Mouse (Mus musculus) stomach, embryonic 15.5 days (tissue): Measurements from ENCODE around the gene Tex14. TPM values are rescaled to one million over a fixed set of nuclear protein-coding genes. Genes with fewer than 3 reads are reported as not detected.

Source experiments
- ATAC-seq: fragments of 200-750 bp; cut with Nextera tagmentation; 2 replicates; pipeline ENCODE4 v1.8.0; 2017; ENCODE audit warnings: low read depth, moderate number of reproducible peaks, moderate TSS enrichment; ENCODE audit not compliant: insufficient read depth, low FRiP score
- H3K27ac ChIP-seq: fragments of 300-500 bp; sonication (generic); 2 replicates; pipeline ENCODE4 v1.5.1; 2015; ENCODE audit warnings: mild to moderate bottlenecking, inconsistent platforms
- H3K27me3 ChIP-seq: fragments of 300-500 bp; sonication (generic); replicated peaks from 2 replicates; pipeline ENCODE4 v1.6.1; 2015; ENCODE audit warnings: inconsistent platforms
- H3K36me3 ChIP-seq: fragments of 300-500 bp; sonication (generic); 2 replicates; pipeline ENCODE4 v1.6.1; 2015; ENCODE audit warnings: inconsistent platforms
- H3K4me1 ChIP-seq: fragments of 300-500 bp; sonication (generic); 2 replicates; pipeline ENCODE4 v1.6.1; 2015; ENCODE audit warnings: inconsistent platforms
- H3K4me2 ChIP-seq: fragments of 300-500 bp; sonication (generic); 2 replicates; pipeline ENCODE4 v1.6.1; 2015; ENCODE audit warnings: mild to moderate bottlenecking, inconsistent platforms
- H3K4me3 ChIP-seq: fragments of 300-500 bp; sonication (generic); replicated peaks from 2 replicates; pipeline ENCODE4 v1.5.1; 2015; ENCODE audit warnings: inconsistent platforms
- H3K9ac ChIP-seq: fragments of 300-500 bp; sonication (generic); 2 replicates; pipeline ENCODE4 v1.6.1; 2015; ENCODE audit warnings: inconsistent platforms
- H3K9me3 ChIP-seq: fragments of 300-500 bp; sonication (generic); 2 replicates; pipeline ENCODE4 v1.6.1; 2016; ENCODE audit warnings: inconsistent platforms
- WGBS: fragments of 180-500 bp; shearing (Covaris S2); methylation state at CpG from one replicate; pipeline ENCODE4 v1.1.7; 2015; 5-methylcytosine and 5-hydroxymethylcytosine counted together
- polyA plus RNA-seq: library from polyadenylated mRNA; unstranded; fragments of >200 nt; fragmentation: Nextera tagmentation; extraction: Ambion mirVana; gene quantifications from 2 replicates; pipeline ENCODE4 v1.2.1, GENCODE M21; 2015

Gene Tex14
- polyA plus RNA-seq, 1 experiment from 2014 or later: 0.59 TPM

DNA sequence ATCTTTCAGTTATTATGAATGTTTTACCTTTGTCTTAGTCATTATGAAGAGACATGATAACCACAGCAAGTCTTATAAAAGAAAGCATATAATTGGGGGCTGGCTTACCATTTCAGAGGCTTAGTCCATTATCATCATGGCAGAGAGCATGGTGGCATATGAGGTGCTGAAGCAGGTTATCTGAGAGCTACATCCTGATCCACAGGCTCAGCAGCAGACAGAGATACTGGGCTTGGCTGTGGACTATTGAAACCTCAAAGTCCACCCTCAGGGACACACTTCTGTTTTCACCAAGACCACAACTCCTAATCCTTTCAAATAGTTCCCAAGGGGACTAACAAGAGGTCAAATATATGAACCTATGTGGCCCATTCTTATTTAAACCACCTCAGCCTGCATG, 119.1 kb downstream of the Tex14 start:
- Histone ChIP-seq H3K4me1 (no peaks in the 10 kb centered on the region), H3K36me3 (no peaks in the 10 kb centered on the region), H3K27me3 (no peaks in the 10 kb centered on the region), H3K9me3 (no peaks in the 10 kb centered on the region), H3K9ac (no peak overlapping the region), H3K4me2 (no peak overlapping the region), H3K27ac (no peak overlapping the region), H3K4me3 (no peak overlapping the region)
- ATAC-seq: no peak

DNA sequence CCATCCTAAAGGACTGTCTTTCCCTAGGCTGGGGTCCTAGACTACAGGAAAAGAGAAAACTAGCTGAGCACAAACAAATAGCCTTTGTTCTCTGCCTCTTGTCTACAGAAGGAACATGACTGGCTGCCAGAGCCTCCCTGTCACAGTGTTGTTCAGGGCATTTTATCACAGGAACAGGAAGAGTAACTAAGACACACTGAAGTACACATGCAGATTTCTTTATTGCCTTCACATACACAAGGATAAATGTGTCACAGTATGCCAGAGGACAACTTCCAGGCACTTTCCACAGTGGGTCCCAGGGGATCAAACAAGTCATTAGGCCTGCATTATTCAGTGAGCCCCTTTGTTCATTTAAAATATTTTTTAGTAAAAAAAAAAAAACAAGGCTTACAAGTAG, 119.9 kb downstream of the Tex14 start:
- Histone ChIP-seq H3K4me2 (no peak overlapping the region), H3K4me3 (no peak overlapping the region), H3K4me1 (no peaks in the 10 kb centered on the region), H3K27me3 (no peaks in the 10 kb centered on the region), H3K27ac (no peak overlapping the region), H3K36me3 (no peaks in the 10 kb centered on the region), H3K9ac (no peak overlapping the region), H3K9me3 (no peaks in the 10 kb centered on the region)
- ATAC-seq: no peak

DNA sequence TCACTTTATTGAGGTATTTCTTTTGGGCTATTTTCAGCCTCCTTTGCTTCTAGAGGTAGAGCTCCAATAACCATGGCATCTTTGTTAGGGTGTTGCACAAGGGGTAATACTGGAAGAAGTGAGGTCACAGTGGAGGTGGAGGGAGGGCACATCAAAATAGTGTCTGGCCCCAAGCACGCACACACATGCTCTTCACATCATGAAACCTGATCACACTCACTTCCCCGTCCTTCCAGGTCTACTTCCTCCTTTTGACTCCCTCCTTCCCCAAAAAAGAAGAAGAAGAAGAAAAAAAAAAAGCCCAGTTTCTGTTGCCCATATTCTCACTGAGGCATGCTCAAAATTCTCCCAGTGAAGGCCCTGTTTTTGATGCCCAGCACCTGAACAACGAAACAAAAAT, 122.5 kb downstream of the Tex14 start:
- no peak for ATAC-seq
- no peaks in the 10 kb centered on the region for H3K4me1 ChIP-seq
- 70% methylated on average over 3 of the region's 3 CpGs for WGBS
- H3K9me3 ChIP-seq: no peaks in the 10 kb centered on the region
- H3K27ac ChIP-seq: no peak overlapping the region
- H3K36me3 ChIP-seq: no peaks in the 10 kb centered on the region
- no peaks in the 10 kb centered on the region for H3K27me3 ChIP-seq
- no peak overlapping the region for H3K4me2 ChIP-seq
- no peak overlapping the region for H3K9ac ChIP-seq
- H3K4me3 ChIP-seq: no peak overlapping the region

DNA sequence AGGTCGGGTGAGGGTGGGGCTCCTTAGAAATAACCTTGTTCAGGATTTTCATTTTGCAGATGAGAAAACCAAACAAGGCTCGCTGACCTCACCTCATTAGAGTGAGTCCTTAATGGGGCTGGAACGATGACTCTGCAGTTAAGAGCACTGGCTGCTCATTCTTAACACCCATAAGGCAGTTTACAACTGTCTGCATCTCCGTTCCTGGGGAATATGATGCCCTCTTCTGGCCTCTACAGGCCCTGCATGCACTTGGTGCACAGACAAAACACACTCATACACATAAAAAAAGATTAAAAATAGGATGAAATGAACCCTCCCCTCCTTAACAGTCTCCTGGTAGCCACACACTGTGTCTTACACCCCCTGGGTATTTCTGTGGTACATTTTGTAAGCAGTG, 123.1 kb downstream of the Tex14 start:
- no peak overlapping the region for H3K4me2 ChIP-seq
- H3K9ac ChIP-seq: no peak overlapping the region
- H3K27ac ChIP-seq: no peak overlapping the region
- no peaks in the 10 kb centered on the region for H3K36me3 ChIP-seq
- H3K9me3 ChIP-seq: no peaks in the 10 kb centered on the region
- H3K4me3 ChIP-seq: no peak overlapping the region
- WGBS: 57% methylated on average over 4 of the region's 4 CpGs
- no peaks in the 10 kb centered on the region for H3K4me1 ChIP-seq
- H3K27me3 ChIP-seq: no peaks in the 10 kb centered on the region
- ATAC-seq: no peak

DNA sequence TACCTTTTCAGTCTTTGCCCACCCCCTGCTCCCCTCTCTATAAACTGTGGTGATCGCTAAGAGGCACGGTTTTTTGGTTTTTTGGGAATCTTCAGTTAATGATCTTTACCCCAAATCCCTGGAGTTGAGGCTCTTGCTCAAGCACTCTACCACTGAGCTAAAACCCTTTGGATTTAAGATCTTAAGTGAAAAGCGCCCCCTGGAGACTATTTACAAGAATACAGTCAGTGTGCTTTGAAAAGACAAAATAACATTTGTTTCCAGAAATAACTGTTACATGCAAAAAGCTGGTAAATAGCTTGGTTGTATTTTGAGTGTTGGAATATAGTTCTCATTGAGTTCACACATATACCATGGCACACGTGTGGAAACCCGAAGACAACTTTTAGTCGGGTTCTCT, 126.8 kb downstream of the Tex14 start:
- ATAC-seq: no peak
- Histone ChIP-seq H3K4me1 (no peaks in the 10 kb centered on the region), H3K4me3 (no peak overlapping the region), H3K4me2 (no peak overlapping the region), H3K27me3 (no peaks in the 10 kb centered on the region), H3K27ac (no peak overlapping the region), H3K9ac (no peak overlapping the region), H3K9me3 (no peaks in the 10 kb centered on the region), H3K36me3 (no peaks in the 10 kb centered on the region)
- WGBS: 55% methylated on average over 6 of the region's 6 CpGs

DNA sequence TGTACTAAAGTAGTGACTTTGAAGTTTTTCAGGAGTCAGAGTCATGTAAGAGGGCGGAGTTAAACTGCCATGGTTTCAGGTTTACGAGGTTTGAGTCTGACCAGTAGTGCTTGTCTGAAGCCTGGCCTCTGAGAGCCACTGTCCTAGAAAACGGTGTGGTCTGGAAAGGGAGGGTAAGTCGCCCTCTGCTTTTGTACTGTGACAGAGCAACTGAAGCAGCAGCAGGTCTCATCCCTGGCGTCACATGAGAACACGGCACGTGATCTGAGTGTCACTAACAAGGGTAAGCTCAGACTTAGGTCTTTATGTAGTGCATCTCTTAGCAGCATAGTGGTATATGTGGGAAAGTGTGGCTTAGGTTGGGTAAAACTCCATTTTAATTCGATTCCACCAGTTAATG, 137.4 kb downstream of the Tex14 start:
- H3K4me1 ChIP-seq: no peaks in the 10 kb centered on the region
- no peak for ATAC-seq
- H3K9me3 ChIP-seq: no peaks in the 10 kb centered on the region
- no peak overlapping the region for H3K9ac ChIP-seq
- no peaks in the 10 kb centered on the region for H3K36me3 ChIP-seq
- no peak overlapping the region for H3K4me3 ChIP-seq
- H3K27me3 ChIP-seq: no peaks in the 10 kb centered on the region
- H3K27ac ChIP-seq: no peak overlapping the region
- H3K4me2 ChIP-seq: no peak overlapping the region
- 36% methylated on average over 8 of the region's 8 CpGs for WGBS

DNA sequence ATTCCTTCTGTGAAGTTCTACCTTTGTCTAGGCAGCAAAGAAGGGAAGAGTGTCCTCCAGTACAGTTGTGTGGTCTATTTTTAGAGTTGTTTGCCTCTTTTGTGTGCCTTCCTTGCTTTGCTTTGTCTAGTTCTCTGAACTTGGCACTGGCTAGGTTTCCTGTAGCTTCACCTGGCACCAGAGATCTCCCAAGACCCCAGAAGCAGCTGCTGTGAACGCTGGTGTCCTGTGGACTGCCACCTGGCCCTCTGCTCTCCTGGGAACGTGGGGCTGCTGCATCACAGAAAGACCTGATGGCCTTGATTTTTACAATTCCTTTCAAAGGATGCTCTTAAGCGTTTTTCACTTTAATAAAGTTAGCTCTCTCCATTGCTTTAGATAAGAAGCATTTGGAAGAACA, 138.0 kb downstream of the Tex14 start:
- H3K9me3 ChIP-seq: no peaks in the 10 kb centered on the region
- H3K27ac ChIP-seq: no peak overlapping the region
- H3K4me1 ChIP-seq: no peaks in the 10 kb centered on the region
- H3K27me3 ChIP-seq: no peaks in the 10 kb centered on the region
- ATAC-seq: no peak
- H3K9ac ChIP-seq: no peak overlapping the region
- no peak overlapping the region for H3K4me3 ChIP-seq
- no peaks in the 10 kb centered on the region for H3K36me3 ChIP-seq
- H3K4me2 ChIP-seq: no peak overlapping the region
- 55% methylated on average over 3 of the region's 3 CpGs for WGBS

DNA sequence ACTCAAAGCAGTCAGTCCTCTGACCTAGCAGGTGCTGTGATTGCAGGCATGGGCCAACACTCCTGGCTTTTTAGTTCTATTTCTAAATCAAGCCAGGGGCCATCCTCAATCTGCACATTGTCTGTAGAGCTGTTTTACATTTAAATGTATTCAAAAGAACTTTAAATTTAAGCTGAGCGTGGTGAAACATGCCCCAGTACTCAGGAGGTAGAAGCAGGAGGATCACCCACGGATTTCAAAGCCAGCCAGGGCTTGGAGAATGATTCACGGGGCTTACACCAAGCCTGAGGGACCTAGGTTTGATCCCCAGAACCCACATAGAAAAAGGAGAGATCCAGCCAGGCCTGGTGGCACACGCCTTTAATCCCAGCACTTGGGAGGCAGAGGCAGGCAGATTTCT, 148.5 kb downstream of the Tex14 start:
- Histone ChIP-seq H3K4me1 (peaks cover 14% of the 10 kb centered on the region), H3K27me3 (no peaks in the 10 kb centered on the region), H3K9ac (no peak overlapping the region), H3K4me3 (no peak overlapping the region), H3K4me2 (no peak overlapping the region), H3K27ac (no peak overlapping the region), H3K9me3 (no peaks in the 10 kb centered on the region), H3K36me3 (no peaks in the 10 kb centered on the region)
- no peak for ATAC-seq
- WGBS: 84% methylated on average over 4 of the region's 4 CpGs

DNA sequence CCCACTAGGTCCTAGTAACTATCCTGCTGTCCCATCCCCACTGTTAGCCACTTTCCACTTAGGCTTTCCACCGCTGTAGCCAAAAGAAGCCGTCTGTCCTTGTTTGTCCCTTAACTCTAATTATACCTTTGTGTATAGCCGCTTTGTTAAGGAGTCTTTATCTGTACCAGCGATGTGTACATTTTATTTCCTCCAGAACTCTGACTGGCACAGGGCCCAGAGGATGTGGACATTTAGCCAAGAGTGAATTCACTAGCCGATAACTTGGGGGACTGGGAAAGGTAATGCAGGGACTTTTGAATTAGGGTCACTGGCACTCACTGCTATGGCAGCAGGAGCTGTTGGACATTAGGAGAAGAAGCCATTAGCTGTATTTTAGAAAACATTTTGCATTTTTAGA, 149.5 kb downstream of the Tex14 start:
- Histone ChIP-seq H3K4me2 (no peak overlapping the region), H3K9me3 (no peaks in the 10 kb centered on the region), H3K4me1 (peaks cover 14% of the 10 kb centered on the region), H3K27me3 (no peaks in the 10 kb centered on the region), H3K9ac (no peak overlapping the region), H3K4me3 (no peak overlapping the region), H3K27ac (no peak overlapping the region), H3K36me3 (no peaks in the 10 kb centered on the region)
- ATAC-seq: 0 out of 2 replicates have a peak, but pooled peaks have one; percentile 10
- WGBS: 27% methylated on average over 5 of the region's 5 CpGs

DNA sequence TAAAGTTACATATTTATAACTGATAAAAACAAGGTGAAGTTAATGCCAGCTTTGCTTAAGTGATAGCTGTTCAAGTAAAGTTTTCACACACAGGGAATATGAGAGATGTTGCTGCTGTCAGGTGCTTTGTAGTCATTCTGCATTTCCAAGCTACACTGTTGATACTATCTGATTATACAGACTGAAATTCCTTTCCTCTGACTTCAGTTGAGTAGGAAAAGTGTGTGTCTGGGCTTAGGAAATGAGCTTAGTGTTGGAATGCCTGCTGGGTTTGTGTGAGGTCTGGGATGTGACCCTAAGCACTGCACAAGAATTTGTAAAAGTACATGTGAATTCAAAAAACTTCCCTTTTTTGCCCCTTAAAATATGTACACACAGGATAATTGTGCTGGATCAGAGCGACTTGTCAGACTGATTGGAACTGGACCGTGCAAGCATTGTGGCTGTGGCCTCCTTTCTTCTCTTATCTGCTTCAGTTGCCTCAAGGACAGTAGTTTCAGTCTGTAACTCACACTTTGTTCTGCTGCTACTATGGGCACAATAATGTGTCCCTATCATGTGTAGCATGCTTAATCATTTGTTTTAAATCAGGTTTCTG, 150.3 kb downstream of the Tex14 start:
- WGBS: 21% methylated on average over 2 of the region's 2 CpGs
- Histone ChIP-seq H3K4me3 (no peak overlapping the region), H3K4me2 (no peak overlapping the region), H3K9ac (no peak overlapping the region), H3K27me3 (no peaks in the 10 kb centered on the region), H3K4me1 (peaks cover 14% of the 10 kb centered on the region), H3K27ac (no peak overlapping the region), H3K9me3 (no peaks in the 10 kb centered on the region), H3K36me3 (no peaks in the 10 kb centered on the region)
- ATAC-seq: no peak

DNA sequence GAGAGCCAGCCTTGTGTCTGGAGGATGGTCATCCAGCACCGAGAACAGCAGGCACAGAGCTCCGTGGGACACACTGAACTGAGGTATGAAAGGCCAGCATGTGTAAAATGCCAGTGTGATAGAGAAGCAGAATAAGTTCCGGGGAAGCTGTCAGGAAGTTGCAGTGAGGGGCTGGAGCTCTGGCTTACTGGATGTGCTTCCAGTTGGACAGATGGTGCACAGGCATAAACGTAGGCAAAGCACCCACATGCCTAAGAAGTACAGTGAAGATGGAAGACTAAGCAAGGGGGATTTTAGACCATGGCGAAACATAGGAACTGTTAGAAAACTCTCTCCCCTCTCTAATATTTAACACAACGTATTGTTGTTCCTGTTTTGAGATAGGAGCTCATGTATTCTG, 156.3 kb downstream of the Tex14 start:
- no peak for ATAC-seq

DNA sequence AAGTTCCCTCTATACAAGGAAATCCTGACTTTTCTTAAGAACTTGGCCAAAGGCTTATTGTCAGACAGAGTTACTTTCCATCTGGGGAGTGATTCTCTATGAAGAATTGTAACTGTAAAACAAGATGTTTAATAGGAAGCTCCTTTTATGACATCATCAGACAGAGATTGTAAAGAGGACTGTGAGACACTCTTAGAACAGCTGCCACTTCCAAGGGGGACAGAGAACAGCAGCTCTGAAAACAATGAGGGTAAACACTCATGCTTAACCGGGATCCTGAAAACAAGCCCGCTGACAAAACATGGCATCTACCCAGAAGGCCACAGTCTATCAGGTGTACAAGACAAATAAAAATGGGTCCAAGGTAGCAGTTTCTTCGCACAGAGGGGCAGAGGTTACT, 161.6 kb downstream of the Tex14 start, which contains the start of gene Gm11492:
Gm11492 (plus strand) TSS at position 153 of the 400 bp plus-strand sequence.
- Histone ChIP-seq H3K4me3 (no peak within 1 kb of the TSS), H3K9me3 (no peaks in the 10 kb centered on the region), H3K4me2 (no peak within 1 kb of the TSS), H3K27ac (no peak within 1 kb of the TSS), H3K36me3 (no peaks in the 10 kb centered on the region), H3K4me1 (no peaks in the 10 kb centered on the region), H3K27me3 (no peaks in the 10 kb centered on the region), H3K9ac (no peak within 1 kb of the TSS)
- ATAC-seq: no peak
- WGBS: 59% methylated on average over 3 of the region's 3 CpGs

More for the DNA sequence above, 156.3 kb downstream of the Tex14 start:
- H3K4me2 ChIP-seq: no peak overlapping the region
- no peaks in the 10 kb centered on the region for H3K4me1 ChIP-seq
- no peak overlapping the region for H3K4me3 ChIP-seq
- H3K27me3 ChIP-seq: no peaks in the 10 kb centered on the region
- no peak overlapping the region for H3K27ac ChIP-seq
- H3K9ac ChIP-seq: no peak overlapping the region
- no peaks in the 10 kb centered on the region for H3K9me3 ChIP-seq
- WGBS: 70% methylated on average over 6 of the region's 6 CpGs
- H3K36me3 ChIP-seq: no peaks in the 10 kb centered on the region

DNA sequence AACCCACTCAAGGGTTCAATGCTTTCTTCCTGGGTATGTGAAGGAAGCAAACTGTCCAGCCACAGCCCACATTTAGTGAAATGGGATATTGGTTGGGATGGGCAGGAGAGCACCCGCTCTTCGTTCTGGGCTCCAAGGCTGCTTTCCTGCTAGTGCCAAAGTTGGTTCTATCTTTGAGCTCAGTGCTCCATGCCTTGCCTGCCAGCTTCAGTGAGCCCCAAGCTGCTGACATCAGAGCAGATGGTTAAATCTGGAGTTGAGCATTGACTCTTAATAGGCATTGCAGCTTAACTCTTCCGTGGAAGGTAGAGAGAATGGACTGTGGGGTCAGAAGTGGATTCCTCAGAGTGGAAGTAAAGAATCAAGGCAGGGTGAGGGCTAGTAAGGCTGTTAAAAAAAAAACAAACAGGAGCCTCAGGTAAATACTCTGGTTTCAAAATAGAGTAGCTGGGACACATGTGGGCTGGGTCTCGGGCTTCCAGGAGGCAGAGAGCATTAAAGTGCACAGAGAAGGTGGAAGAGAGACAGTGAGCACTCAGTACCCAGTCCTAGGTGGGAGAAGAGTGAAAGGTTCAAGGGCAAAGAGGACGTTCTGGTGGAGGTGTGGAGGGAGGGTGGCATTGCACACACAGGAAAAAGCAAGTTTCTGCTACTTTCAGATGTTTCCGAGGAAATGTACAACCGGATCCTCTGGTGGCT, 163.5 kb downstream of the Tex14 start, which contains the start of gene Sept4:
Sept4 (plus strand) TSS at position 649 of the 699 bp plus-strand sequence.
- WGBS: 80% methylated on average over 7 of the region's 7 CpGs
- no peak for ATAC-seq
- no peaks in the 10 kb centered on the region for H3K36me3 ChIP-seq

More for the DNA sequence above, 163.5 kb downstream of the Tex14 start, which contains the start of gene Sept4:
- no peak within 1 kb of the TSS for H3K4me2 ChIP-seq
- H3K9ac ChIP-seq: no peak within 1 kb of the TSS
- H3K4me1 ChIP-seq: no peaks in the 10 kb centered on the region
- no peak within 1 kb of the TSS for H3K27ac ChIP-seq
- H3K4me3 ChIP-seq: no peak within 1 kb of the TSS
- H3K9me3 ChIP-seq: no peaks in the 10 kb centered on the region
- H3K27me3 ChIP-seq: no peaks in the 10 kb centered on the region
